Mouse (Mus musculus) cerebellum, adult 2 months (tissue): ENCODE measurements around the gene Gm14496. TPM values are rescaled to one million over a fixed set of nuclear protein-coding genes. Genes with fewer than 3 reads are reported as not detected.
"Not testable (repeated sequence)": the region's sequence is repeated elsewhere in the genome, so short reads cannot be mapped to it uniquely, and the experiment has no call there.

Experiments
- DNase-seq, 2 experiments: peaks; one replicate each; pipeline ENCODE4 v3.0.0; 2021
- H3K27ac ChIP-seq: fragments of 200-500 bp; 2 replicates; pipeline ENCODE4 v1.5.1; 2012; ENCODE audit warnings: low read length, control low read depth, inconsistent platforms; ENCODE audit not compliant: insufficient read depth
- H3K27me3 ChIP-seq: fragments of 200-500 bp; 2 replicates; pipeline ENCODE4 v1.6.1; 2012; ENCODE audit warnings: inconsistent platforms, mild to moderate bottlenecking, low read length, moderate library complexity; ENCODE audit not compliant: control insufficient read depth, insufficient read depth
- H3K4me1 ChIP-seq: fragments of 200-500 bp; 2 replicates; pipeline ENCODE4 v1.6.1; 2011; ENCODE audit warnings: low read length; ENCODE audit not compliant: control insufficient read depth, insufficient read depth
- H3K4me3 ChIP-seq: fragments of 200-500 bp; replicated peaks from 2 replicates; pipeline ENCODE3; 2011; ENCODE audit warnings: mild to moderate bottlenecking, low read depth, low read length, control low read depth; ENCODE audit not compliant: insufficient read depth
- CTCF ChIP-seq: fragments of 200-500 bp; IDR thresholded peaks from 2 replicates; pipeline ENCODE4 v1.5.1; 2011; ENCODE audit warnings: low read depth, mild to moderate bottlenecking, control low read depth, low read length, moderate library complexity, borderline replicate concordance; ENCODE audit not compliant: insufficient read depth
- POLR2A ChIP-seq: fragments of 200-500 bp; IDR thresholded peaks from 2 replicates; pipeline ENCODE4 v1.6.1; 2011; ENCODE audit warnings: low read length, control low read depth, borderline replicate concordance; ENCODE audit not compliant: insufficient read depth
- WGBS: fragments of 180-500 bp; shearing (Covaris S2); methylation state at CpG from one replicate; pipeline ENCODE4 v1.1.7; 2018; 5-methylcytosine and 5-hydroxymethylcytosine counted together
- polyA plus RNA-seq: library from polyadenylated mRNA; depleted of rRNA; stranded (reverse); fragments of >200 nt; gene quantifications from 2 replicates; pipeline ENCODE4 v1.2.3, GENCODE M21; 2012; rRNA removed

Gm14496 gene
- not detected in 2 replicates for polyA plus RNA-seq

DNA sequence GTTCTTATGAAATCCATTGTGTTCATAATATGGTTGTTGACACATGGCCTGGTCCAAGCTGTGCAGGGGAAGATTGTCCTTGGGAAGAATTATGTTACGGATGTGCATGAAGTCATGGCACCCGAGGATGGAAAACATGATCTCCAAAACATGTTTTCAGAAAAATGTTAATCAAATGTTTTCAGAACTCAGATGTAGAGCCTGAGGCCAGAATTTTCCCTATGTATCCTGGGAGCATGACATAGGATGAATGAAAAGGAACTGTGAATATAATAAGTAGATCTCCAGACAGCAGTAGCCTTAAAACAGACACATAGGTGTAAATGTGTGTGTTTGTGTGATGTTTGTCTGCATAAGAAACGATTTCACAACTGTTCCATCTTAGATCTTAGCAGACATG is at the start of gene Gm14496:
TSS of gene Gm14496 (plus strand) at position 301 of the 400 bp plus-strand sequence.
- Histone ChIP-seq H3K4me1 (no peaks in the 10 kb centered on the region), H3K27ac (no peak within 1 kb of the TSS), H3K4me3 (no peak within 1 kb of the TSS), H3K27me3 (no peaks in the 10 kb centered on the region)
- DNase-seq = no peak
- no peak for TF ChIP-seq POLR2A
- no peak for TF ChIP-seq CTCF
- 45% methylated on average over 3 of the region's 3 CpGs for WGBS

DNA sequence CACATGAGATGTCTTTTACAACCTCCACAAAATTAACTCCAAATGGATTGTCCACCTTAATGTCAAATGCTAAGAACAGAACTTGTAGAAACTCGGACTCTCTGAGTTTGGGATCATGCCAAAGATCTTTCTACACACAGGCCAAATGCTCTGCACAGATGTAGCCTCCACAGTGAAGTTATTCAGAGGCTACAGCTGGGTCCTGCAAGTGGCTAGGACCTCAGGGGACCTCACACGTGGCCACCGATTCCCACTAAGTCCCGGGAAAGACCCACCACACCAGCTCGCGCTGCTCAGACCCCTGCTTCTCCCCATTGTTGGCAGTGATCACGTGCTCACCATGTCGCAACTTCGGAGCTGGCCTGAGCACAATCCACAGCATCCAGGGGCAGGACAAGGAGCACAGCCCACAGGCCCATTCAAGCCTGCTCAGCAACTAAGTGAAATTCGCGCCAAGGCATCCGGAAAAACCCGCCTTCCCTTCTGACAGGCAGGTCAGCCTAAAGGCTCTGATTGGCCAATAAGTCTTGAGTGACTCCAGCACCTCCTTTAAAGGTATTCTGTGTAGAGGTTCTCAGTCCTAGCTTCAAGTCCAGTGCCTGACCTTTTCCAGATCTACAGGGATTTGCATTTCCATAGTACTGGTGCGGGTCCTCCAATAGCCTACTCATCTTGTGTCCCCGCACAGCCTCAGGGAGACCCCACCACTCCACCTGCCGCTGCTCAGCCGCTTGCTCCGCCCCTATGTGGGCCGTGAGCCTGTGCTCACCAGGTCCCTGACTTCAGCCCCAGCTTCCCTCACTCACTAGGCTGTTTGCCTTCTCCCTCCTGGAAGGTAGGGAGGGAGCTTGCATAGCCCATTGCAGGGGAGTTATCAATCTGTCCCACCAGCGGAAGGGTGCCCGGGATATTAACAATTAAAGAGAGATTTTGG is 37.9 kb upstream of the Gm14496 start:
- H3K27ac ChIP-seq, DNase-seq, H3K4me3 ChIP-seq, H3K27me3 ChIP-seq, H3K4me1 ChIP-seq: not testable (repeated sequence)
- WGBS = 14% methylated on average over 21 of the region's 21 CpGs

DNA sequence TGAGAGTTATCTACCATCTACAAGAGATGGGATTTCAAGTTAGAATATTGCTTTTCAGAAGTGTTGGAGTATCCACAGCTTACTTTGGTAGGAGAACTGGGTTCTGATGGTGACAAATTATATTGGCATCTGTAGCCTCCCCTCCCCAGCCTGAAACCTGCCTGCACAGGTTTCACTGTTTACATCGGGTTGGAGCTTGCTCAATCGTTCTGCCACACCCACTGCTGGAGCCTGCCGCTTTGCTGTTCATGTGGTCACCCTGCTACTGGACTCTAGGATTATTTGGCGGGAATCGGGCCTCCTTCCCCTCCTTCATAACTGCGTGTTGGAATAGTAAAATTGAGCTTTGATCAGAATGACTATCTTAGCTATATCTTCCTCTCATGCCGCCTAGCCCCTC is 22.5 kb upstream of the Gm14496 start:
- Histone ChIP-seq H3K4me1 (no peaks in the 10 kb centered on the region), H3K27ac (no peak overlapping the region), H3K4me3 (no peak overlapping the region), H3K27me3 (no peaks in the 10 kb centered on the region)
- DNase-seq = no peak
- TF ChIP-seq CTCF (no peak), POLR2A (no peak)
- 82% methylated on average over 7 of the region's 7 CpGs for WGBS

DNA sequence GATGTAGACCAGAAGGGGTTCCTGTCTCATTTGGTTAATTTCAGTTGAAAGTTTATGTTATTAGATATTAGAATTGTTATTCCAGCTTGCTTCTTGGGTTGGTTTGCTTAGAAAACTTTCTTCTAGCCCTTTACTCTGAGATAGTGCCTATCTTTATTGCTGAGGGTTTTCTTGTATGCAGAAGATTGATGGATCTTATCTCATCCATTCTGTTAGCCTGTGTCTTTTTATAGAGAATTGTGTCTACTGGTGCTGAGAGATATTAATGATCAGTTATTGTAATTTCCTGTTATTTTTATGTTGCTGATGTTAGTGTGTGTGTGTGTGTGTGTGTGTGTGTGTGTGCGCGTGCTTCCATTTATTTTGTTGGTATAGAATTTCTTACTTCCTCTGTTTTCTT is 21.7 kb upstream of the Gm14496 start:
- Histone ChIP-seq H3K27ac (no peak overlapping the region), H3K4me1 (no peaks in the 10 kb centered on the region), H3K27me3 (no peaks in the 10 kb centered on the region), H3K4me3 (no peak overlapping the region)
- 84% methylated on average over 2 of the region's 2 CpGs for WGBS
- no peak for TF ChIP-seq POLR2A
- no peak for TF ChIP-seq CTCF
- DNase-seq = no peak

DNA sequence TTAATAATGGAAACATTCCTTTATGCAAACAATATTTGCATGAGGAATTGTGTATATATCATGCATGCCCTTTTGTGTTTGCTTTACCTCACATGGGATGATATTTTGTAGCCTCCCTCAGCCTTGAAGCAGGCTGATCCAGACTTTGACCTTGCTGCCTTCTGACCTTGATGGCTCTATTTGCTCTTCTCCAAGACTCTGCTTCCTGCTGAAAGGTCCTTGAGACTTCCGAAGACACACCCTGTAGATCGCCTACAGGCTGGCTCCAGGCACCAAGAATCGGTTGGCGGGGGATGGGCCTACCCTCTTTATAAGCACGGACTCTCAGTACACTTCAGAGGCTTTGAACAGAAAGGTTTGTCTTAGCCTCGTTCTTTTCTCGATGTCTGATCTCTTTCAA is 9.0 kb upstream of the Gm14496 start:
- not testable (repeated sequence) for H3K4me3 ChIP-seq, H3K27me3 ChIP-seq, H3K27ac ChIP-seq, H3K4me1 ChIP-seq, DNase-seq
- 71% methylated on average over 7 of the region's 7 CpGs for WGBS

Other genes starting within 250 kb of the Gm14496 start
- 44.2 and 47.5 TPM in 2 replicates for gene Myt1, start 227.8 kb upstream of the Gm14496 start, polyA plus RNA-seq
- 94.1 and 105 TPM in 2 replicates for gene Pcmtd2, start 153.3 kb upstream of the Gm14496 start, polyA plus RNA-seq
- gene Polr3k, start 126.8 kb upstream of the Gm14496 start, polyA plus RNA-seq = 34.8 and 37.0 TPM in 2 replicates